Mouse (Mus musculus): ENCODE measurements around the gene Phf14. TPM values are rescaled to one million over a fixed set of nuclear protein-coding genes. Genes with fewer than 3 reads are reported as not detected.
A peak's percentile ranks its signal among the peaks of the same experiment; 100 is the strongest.

Gene Phf14
- total and polyA plus RNA-seq, 3 experiments = 22.9 to 99.4 (median 81.4) TPM

DNA sequence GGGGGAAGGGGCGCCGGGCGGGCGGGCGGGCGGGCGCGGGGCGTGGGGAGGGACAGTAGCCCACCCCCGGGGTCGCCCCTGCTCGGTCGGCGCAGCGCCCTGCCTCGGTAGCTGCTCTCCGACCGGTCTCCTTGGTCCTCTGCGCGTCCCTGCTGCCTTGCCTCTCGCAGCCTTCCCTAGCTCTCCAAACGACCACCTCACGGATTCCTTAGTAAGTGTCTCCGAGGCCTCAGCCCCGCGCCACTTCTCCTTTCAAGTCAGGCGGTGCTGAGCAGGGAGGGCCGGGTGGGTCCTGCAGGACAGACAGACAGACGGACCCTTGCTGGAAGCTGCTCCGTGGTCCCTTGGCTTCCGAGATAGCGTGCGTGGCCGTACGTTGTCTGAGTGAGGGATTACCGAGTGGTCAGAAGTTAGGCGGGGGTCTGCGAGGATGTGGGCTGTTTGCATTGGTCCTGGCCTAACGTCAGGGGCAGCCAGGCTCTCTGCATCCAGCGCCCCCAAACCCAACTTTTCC lies 18.5 kb downstream of the Phf14 start:
- peaks cover 23% of the 10 kb centered on the region for H3K4me1 ChIP-seq (ENCODE audit: insufficient read depth, low read depth, low read length)
- peak; percentile 24; the same call in 1 of the 2 replicates for ATAC-seq (ENCODE audit: extremely low read depth, insufficient number of reproducible peaks, low FRiP score, poor library complexity, severe bottlenecking)
- H3K27me3 ChIP-seq (ENCODE audit: insufficient read depth, low read length) = no peaks in the 10 kb centered on the region
- no peak for TF ChIP-seq TAL1 (conservative IDR thresholded peaks at IDR 0.05; ENCODE audit: low read depth, low read length)
- no peak for TF ChIP-seq CTCF (IDR thresholded peaks at IDR 0.05; ENCODE audit: low read depth, low read length)
- no peak for TF ChIP-seq POLR2AphosphoS5 (IDR thresholded peaks at IDR 0.05; ENCODE audit: insufficient replicate concordance, low read depth, low read length)
- no peak for TF ChIP-seq GATA2 (IDR thresholded peaks at IDR 0.05; ENCODE audit: borderline replicate concordance, low read depth, low read length)
- TF ChIP-seq GATA1 (IDR thresholded peaks at IDR 0.05; ENCODE audit: borderline replicate concordance, low read length) = no peak
- H3K36me3 ChIP-seq (replicated peaks) = peaks cover 22% of the 10 kb centered on the region
- H3K9me3 ChIP-seq (replicated peaks) = no peaks in the 10 kb centered on the region
- peak; percentile 31 for DNase-seq (ENCODE audit: low spot score)
- H3K4me3 ChIP-seq (ENCODE audit: low read depth, low read length) = peak overlapping the region; percentile 75

DNA sequence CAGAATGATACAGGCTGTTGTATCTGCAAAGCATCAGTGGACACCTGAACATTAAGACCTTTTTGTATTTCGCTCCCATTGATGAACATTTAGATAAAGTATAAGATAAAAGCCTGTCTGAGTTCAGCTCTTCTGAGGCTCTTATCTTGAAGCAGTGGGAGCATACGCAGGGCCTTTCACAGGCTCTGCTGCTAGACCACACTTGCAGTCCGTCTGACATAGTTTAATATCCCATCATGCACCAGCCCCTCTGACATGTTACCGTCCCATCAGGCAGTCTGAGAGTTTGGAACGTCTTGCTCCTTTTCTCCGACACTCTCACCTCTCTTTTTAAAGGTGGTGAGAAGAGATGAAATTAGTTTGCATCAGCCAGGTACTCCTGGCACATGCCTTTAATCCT lies 19.9 kb downstream of the Phf14 start:
- no peaks in the 10 kb centered on the region for H3K27me3 ChIP-seq (ENCODE audit: insufficient read depth, low read length)
- ATAC-seq (ENCODE audit: extremely low read depth, insufficient number of reproducible peaks, low FRiP score, poor library complexity, severe bottlenecking) (no peak), DNase-seq (ENCODE audit: low spot score) (no peak)
- H3K9me3 ChIP-seq (replicated peaks) = no peaks in the 10 kb centered on the region
- peaks cover 23% of the 10 kb centered on the region for H3K4me1 ChIP-seq (ENCODE audit: insufficient read depth, low read depth, low read length)
- TF ChIP-seq CTCF (IDR thresholded peaks at IDR 0.05; ENCODE audit: low read depth, low read length) (no peak), GATA1 (IDR thresholded peaks at IDR 0.05; ENCODE audit: borderline replicate concordance, low read length) (no peak), POLR2AphosphoS5 (IDR thresholded peaks at IDR 0.05; ENCODE audit: insufficient replicate concordance, low read depth, low read length) (no peak), TAL1 (conservative IDR thresholded peaks at IDR 0.05; ENCODE audit: low read depth, low read length) (no peak)
- peaks cover 23% of the 10 kb centered on the region for H3K36me3 ChIP-seq (replicated peaks)
- H3K4me3 ChIP-seq (ENCODE audit: low read depth, low read length) = no peak overlapping the region

DNA sequence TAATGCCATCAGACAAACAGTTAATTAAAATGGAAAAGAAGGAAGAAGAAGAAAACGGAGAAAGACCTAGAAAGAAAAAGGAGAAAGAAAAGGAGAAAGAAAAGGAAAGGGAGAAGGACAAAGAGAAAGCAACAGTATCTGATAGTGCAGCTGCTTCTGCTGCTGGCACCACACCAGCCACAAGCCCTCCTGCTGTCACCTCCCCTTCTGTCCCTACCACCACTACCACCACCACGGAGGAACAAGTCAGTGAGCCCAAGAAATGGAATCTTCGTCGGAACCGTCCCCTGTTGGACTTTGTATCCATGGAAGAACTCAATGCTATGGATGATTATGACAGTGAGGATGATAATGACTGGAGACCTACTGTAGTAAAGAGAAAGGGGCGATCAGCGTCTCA lies 25.8 kb downstream of the Phf14 start:
- TF ChIP-seq CTCF (IDR thresholded peaks at IDR 0.05; ENCODE audit: low read depth, low read length) (no peak), GATA2 (IDR thresholded peaks at IDR 0.05; ENCODE audit: borderline replicate concordance, low read depth, low read length) (no peak), POLR2AphosphoS5 (IDR thresholded peaks at IDR 0.05; ENCODE audit: insufficient replicate concordance, low read depth, low read length) (no peak), GATA1 (IDR thresholded peaks at IDR 0.05; ENCODE audit: borderline replicate concordance, low read length) (no peak), TAL1 (conservative IDR thresholded peaks at IDR 0.05; ENCODE audit: low read depth, low read length) (no peak)
- peaks cover 7% of the 10 kb centered on the region; the same call in 1 of the 2 replicates for H3K4me1 ChIP-seq (ENCODE audit: insufficient read depth, low read depth, low read length)
- DNase-seq (ENCODE audit: low spot score) (no peak), ATAC-seq (ENCODE audit: extremely low read depth, insufficient number of reproducible peaks, low FRiP score, poor library complexity, severe bottlenecking) (no peak)
- no peak overlapping the region for H3K4me3 ChIP-seq (ENCODE audit: low read depth, low read length)
- no peaks in the 10 kb centered on the region for H3K9me3 ChIP-seq (replicated peaks)
- H3K27me3 ChIP-seq (ENCODE audit: insufficient read depth, low read length) = no peaks in the 10 kb centered on the region
- H3K36me3 ChIP-seq (replicated peaks) = peaks cover 22% of the 10 kb centered on the region

DNA sequence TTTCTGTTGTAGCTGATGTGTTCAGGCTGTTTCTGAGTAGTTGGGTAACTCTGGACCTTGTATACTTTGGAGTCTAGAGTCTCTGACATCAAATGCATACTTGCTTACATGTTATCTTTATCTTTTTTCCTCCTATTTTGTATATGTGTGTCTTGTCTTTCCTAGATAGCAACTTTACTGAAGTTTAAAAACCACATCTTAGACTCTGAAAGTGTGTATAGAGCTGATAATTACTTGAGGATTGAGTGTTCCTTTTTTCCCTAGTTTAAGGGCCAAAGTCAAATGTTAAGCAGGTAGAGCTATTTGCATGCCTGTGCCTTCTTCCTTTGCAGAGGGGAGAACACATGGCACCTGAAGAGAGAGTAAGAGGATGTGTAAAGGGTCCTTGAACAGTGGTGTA lies 33.3 kb downstream of the Phf14 start:
- TF ChIP-seq GATA1 (IDR thresholded peaks at IDR 0.05; ENCODE audit: borderline replicate concordance, low read length) = no peak
- TF ChIP-seq CTCF (IDR thresholded peaks at IDR 0.05; ENCODE audit: low read depth, low read length) = no peak
- TF ChIP-seq TAL1 (conservative IDR thresholded peaks at IDR 0.05; ENCODE audit: low read depth, low read length) = peak; percentile 51
- TF ChIP-seq GATA2 (IDR thresholded peaks at IDR 0.05; ENCODE audit: borderline replicate concordance, low read depth, low read length) = no peak
- TF ChIP-seq POLR2AphosphoS5 (IDR thresholded peaks at IDR 0.05; ENCODE audit: insufficient replicate concordance, low read depth, low read length) = no peak
- DNase-seq (ENCODE audit: low spot score) = no peak
- peak; percentile 84 for ATAC-seq (ENCODE audit: extremely low read depth, insufficient number of reproducible peaks, low FRiP score, poor library complexity, severe bottlenecking)

DNA sequence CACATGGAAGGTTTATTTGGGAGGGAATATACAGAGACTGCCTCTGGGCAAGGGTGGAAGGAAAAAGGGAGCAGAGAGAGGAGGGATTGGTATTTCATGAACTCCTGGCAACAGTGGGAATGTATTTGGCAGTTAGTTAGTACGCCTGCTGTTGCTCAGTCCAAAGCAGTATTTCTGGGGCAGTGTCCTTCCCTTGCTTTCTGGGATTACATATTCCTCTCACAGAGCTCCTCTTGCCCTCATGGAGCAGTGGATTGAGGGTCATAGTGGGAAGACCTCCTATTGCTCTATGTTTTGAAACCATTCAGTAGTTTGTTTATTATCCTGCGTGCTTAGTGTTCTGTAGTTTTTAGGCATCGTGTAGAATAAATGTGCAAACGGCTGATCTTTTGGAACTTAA lies 34.5 kb downstream of the Phf14 start:
- Histone ChIP-seq H3K4me1 (ENCODE audit: insufficient read depth, low read depth, low read length) (peaks cover 31% of the 10 kb centered on the region), H3K4me3 (ENCODE audit: low read depth, low read length) (no peak overlapping the region), H3K9me3 (replicated peaks) (no peaks in the 10 kb centered on the region), H3K27me3 (ENCODE audit: insufficient read depth, low read length) (no peaks in the 10 kb centered on the region), H3K36me3 (replicated peaks) (peaks cover 55% of the 10 kb centered on the region)
- TF ChIP-seq GATA1 (IDR thresholded peaks at IDR 0.05; ENCODE audit: borderline replicate concordance, low read length) = no peak
- no peak for TF ChIP-seq POLR2AphosphoS5 (IDR thresholded peaks at IDR 0.05; ENCODE audit: insufficient replicate concordance, low read depth, low read length)
- no peak for TF ChIP-seq TAL1 (conservative IDR thresholded peaks at IDR 0.05; ENCODE audit: low read depth, low read length)
- TF ChIP-seq CTCF (IDR thresholded peaks at IDR 0.05; ENCODE audit: low read depth, low read length) = no peak
- TF ChIP-seq GATA2 (IDR thresholded peaks at IDR 0.05; ENCODE audit: borderline replicate concordance, low read depth, low read length) = no peak
- DNase-seq (ENCODE audit: low spot score) (no peak), ATAC-seq (ENCODE audit: extremely low read depth, insufficient number of reproducible peaks, low FRiP score, poor library complexity, severe bottlenecking) (no peak)

More for the DNA sequence above, 33.3 kb downstream of the Phf14 start:
- peaks cover 29% of the 10 kb centered on the region for H3K4me1 ChIP-seq (ENCODE audit: insufficient read depth, low read depth, low read length)
- H3K4me3 ChIP-seq (ENCODE audit: low read depth, low read length) = no peak overlapping the region
- H3K27me3 ChIP-seq (ENCODE audit: insufficient read depth, low read length) = no peaks in the 10 kb centered on the region
- H3K36me3 ChIP-seq (replicated peaks) = peaks cover 49% of the 10 kb centered on the region
- no peaks in the 10 kb centered on the region for H3K9me3 ChIP-seq (replicated peaks)

DNA sequence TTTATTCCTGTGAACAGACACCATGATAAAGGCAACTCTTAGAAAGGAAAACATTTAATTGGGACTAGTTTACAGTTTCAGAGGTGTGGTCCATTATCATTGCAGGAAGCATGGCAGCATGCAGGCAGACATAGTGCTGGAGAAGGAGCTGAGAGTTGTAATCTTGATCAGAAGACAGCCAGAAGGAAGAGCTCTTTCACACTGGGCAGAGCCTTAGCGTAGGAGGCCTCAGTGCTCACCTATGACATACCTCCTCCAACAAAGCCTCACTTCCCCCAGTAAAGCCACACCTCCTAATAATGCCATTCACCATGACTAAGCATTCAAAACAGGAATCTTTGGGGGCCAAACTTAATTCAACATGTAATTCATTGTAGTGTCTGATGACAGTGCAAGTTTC lies 40.5 kb downstream of the Phf14 start:
- TF ChIP-seq GATA1 (IDR thresholded peaks at IDR 0.05; ENCODE audit: borderline replicate concordance, low read length) = no peak
- no peak for TF ChIP-seq POLR2AphosphoS5 (IDR thresholded peaks at IDR 0.05; ENCODE audit: insufficient replicate concordance, low read depth, low read length)
- no peak for TF ChIP-seq GATA2 (IDR thresholded peaks at IDR 0.05; ENCODE audit: borderline replicate concordance, low read depth, low read length)
- TF ChIP-seq TAL1 (conservative IDR thresholded peaks at IDR 0.05; ENCODE audit: low read depth, low read length) = no peak
- TF ChIP-seq CTCF (IDR thresholded peaks at IDR 0.05; ENCODE audit: low read depth, low read length) = no peak
- ATAC-seq (ENCODE audit: extremely low read depth, insufficient number of reproducible peaks, low FRiP score, poor library complexity, severe bottlenecking) (peak; percentile 89), DNase-seq (ENCODE audit: low spot score) (no peak)
- H3K27me3 ChIP-seq (ENCODE audit: insufficient read depth, low read length) = no peaks in the 10 kb centered on the region
- no peak overlapping the region for H3K4me3 ChIP-seq (ENCODE audit: low read depth, low read length)
- peaks cover 31% of the 10 kb centered on the region for H3K4me1 ChIP-seq (ENCODE audit: insufficient read depth, low read depth, low read length)
- no peaks in the 10 kb centered on the region for H3K9me3 ChIP-seq (replicated peaks)
- peaks cover 54% of the 10 kb centered on the region for H3K36me3 ChIP-seq (replicated peaks)

Data from G1E (cell line).